Mouse (Mus musculus) liver, embryonic 14.5 days (tissue): ENCODE measurements at regions not wholly inside any gene's neighbourhood (a gene's known extent, or its start where the extent isn't known, plus 50 kb on each side); places are given as distances from the start of the nearest gene placed in this dataset.

ENCODE experiments used
- CTCF ChIP-seq: IDR thresholded peaks from 2 replicates; pipeline ENCODE4 v1.5.1; 2016; ENCODE audit warnings: antibody characterized with exemption, low read depth, control low read depth
- EP300 ChIP-seq: IDR thresholded peaks from 2 replicates; pipeline ENCODE4 v1.6.1; 2016; ENCODE audit warnings: antibody characterized with exemption, low read depth

DNA sequence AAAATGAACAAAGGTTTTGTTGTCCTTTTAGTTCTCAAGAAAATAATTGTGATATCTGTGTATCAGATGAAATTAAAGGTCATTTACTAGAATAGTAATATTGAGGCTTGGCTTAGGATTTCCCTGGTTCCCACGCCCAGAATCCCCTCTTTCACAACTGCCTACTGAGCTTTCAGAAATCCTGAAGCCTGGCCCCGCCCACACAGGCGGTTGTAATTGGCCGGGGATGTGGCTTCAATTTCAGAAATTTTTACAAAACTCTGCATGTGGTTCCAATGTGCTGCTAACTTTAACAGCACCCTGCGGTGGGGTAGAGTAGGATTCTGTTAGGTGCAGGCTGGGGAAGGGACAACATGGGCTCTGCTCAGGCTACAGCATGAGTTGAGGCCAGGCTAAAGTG, 171.8 kb upstream of the Zfp618 start:
- TF ChIP-seq CTCF: no peak
- TF ChIP-seq EP300: no peak
